Mouse (Mus musculus) olfactory bulb, adult 2 months (tissue): ENCODE results near the gene Evx2. TPM values are rescaled to one million over a fixed set of nuclear protein-coding genes. Genes with fewer than 3 reads are reported as not detected.
A peak's percentile ranks its signal among the peaks of the same experiment; 100 is the strongest.

Source experiments
- H3K27ac ChIP-seq: fragments of 200-500 bp; 2 replicates; pipeline ENCODE4 v1.5.1; 2012; ENCODE audit warnings: low read depth, low read length; ENCODE audit not compliant: insufficient read depth
- H3K4me1 ChIP-seq: fragments of 200-500 bp; 2 replicates; pipeline ENCODE4 v1.6.1; 2012; ENCODE audit warnings: low read length; ENCODE audit not compliant: control insufficient read depth, insufficient read depth
- H3K4me3 ChIP-seq: fragments of 200-500 bp; 2 replicates; pipeline ENCODE4 v1.5.1; 2012; ENCODE audit warnings: mild to moderate bottlenecking, low read depth, low read length, moderate library complexity; ENCODE audit not compliant: insufficient read depth
- CTCF ChIP-seq: fragments of 200-500 bp; IDR thresholded peaks from 2 replicates; pipeline ENCODE4 v1.5.1; 2012; ENCODE audit warnings: low read depth, mild to moderate bottlenecking, low read length, moderate library complexity; ENCODE audit not compliant: insufficient read depth
- POLR2A ChIP-seq: fragments of 200-500 bp; IDR thresholded peaks from 2 replicates; pipeline ENCODE4 v1.6.1; 2012; ENCODE audit warnings: mild to moderate bottlenecking, low read depth, low read length, moderate library complexity; ENCODE audit not compliant: insufficient read depth
- WGBS: fragments of 180-500 bp; shearing (Covaris S2); methylation state at CpG from one replicate; pipeline ENCODE4 v1.1.7; 2018; 5-methylcytosine and 5-hydroxymethylcytosine counted together
- polyA plus RNA-seq: library from polyadenylated mRNA; stranded (reverse); fragments of >200 nt; gene quantifications from 2 replicates; pipeline ENCODE4 v1.2.4, GENCODE M21; 2012; ENCODE audit warnings: low replicate concordance; ENCODE audit not compliant: missing spikeins, insufficient read depth, insufficient read length

Gene Evx2
- polyA plus RNA-seq, 1 experiment = not detected

GRCm38 (mm10) chr2:74669650-74670235 is 10.4 kb upstream of the Evx2 start:
- WGBS = 4% methylated on average over 14 of the region's 14 CpGs
- Histone ChIP-seq H3K4me1 (peaks cover 5% of the 10 kb centered on the region), H3K27ac (no peak overlapping the region), H3K4me3 (no peak overlapping the region)
- TF ChIP-seq POLR2A = no peak

GRCm38 (mm10) chr2:74669230-74669578 is 9.8 kb upstream of the Evx2 start:
- 1% methylated on average over 3 of the region's 3 CpGs for WGBS
- TF ChIP-seq CTCF (no peak), POLR2A (no peak)
- Histone ChIP-seq H3K27ac (no peak overlapping the region), H3K4me1 (peaks cover 5% of the 10 kb centered on the region), H3K4me3 (no peak overlapping the region)

GRCm38 (mm10) chr2:74668370-74669229 is 9.2 kb upstream of the Evx2 start:
- TF ChIP-seq POLR2A (no peak), CTCF (no peak)
- no peak overlapping the region; the same call in 1 of the 2 replicates for H3K4me3 ChIP-seq
- WGBS = 1% methylated on average over 74 of the region's 74 CpGs
- H3K27ac ChIP-seq = no peak overlapping the region
- H3K4me1 ChIP-seq = peaks cover 5% of the 10 kb centered on the region

GRCm38 (mm10) chr2:74667842-74668357 is 8.5 kb upstream of the Evx2 start, which contains the start of gene Hoxd13:
Gene Hoxd13, plus strand, starts transcription at chr2:74668310.
- no peak within 1 kb of the TSS; the same call in 1 of the 2 replicates for H3K4me3 ChIP-seq
- no peak within 1 kb of the TSS for H3K27ac ChIP-seq
- H3K4me1 ChIP-seq = peaks cover 4% of the 10 kb centered on the region
- 2% methylated on average over 39 of the region's 51 CpGs for WGBS
- no peak for TF ChIP-seq CTCF
- no peak for TF ChIP-seq POLR2A

- no peak overlapping the region for H3K4me3 ChIP-seq
- TF ChIP-seq CTCF (no peak), POLR2A (no peak)
- WGBS = 4% methylated on average over 36 of the region's 36 CpGs
- no peaks in the 10 kb centered on the region for H3K4me1 ChIP-seq
- H3K27ac ChIP-seq = no peak overlapping the region
These were observed 8.0 kb upstream of the Evx2 start for GRCm38 (mm10) chr2:74667191-74667841.

GRCm38 (mm10) chr2:74666411-74666810 is 7.1 kb upstream of the Evx2 start:
- 4% methylated on average over 7 of the region's 7 CpGs for WGBS
- no peak overlapping the region for H3K27ac ChIP-seq
- TF ChIP-seq CTCF (no peak), POLR2A (no peak)
- no peaks in the 10 kb centered on the region for H3K4me1 ChIP-seq
- H3K4me3 ChIP-seq = no peak overlapping the region

- no peaks in the 10 kb centered on the region for H3K4me1 ChIP-seq
- H3K27ac ChIP-seq = no peak overlapping the region
- H3K4me3 ChIP-seq = no peak overlapping the region
- WGBS = 5% methylated on average over 18 of the region's 18 CpGs
- TF ChIP-seq POLR2A (no peak), CTCF (peak; percentile 83)
These were observed 4.1 kb upstream of the Evx2 start for GRCm38 (mm10) chr2:74663291-74663925.

GRCm38 (mm10) chr2:74661685-74662084 is 2.3 kb upstream of the Evx2 start:
- H3K4me3 ChIP-seq = no peak overlapping the region
- TF ChIP-seq POLR2A = no peak
- TF ChIP-seq CTCF = peak; percentile 66

More at GRCm38 (mm10) chr2:74661685-74662084, 2.3 kb upstream of the Evx2 start:
- H3K4me1 ChIP-seq = no peaks in the 10 kb centered on the region
- no peak overlapping the region for H3K27ac ChIP-seq
- 1% methylated on average over 14 of the region's 14 CpGs for WGBS
